Mouse (Mus musculus): Measurements from ENCODE around the gene Dennd5b.

DNA sequence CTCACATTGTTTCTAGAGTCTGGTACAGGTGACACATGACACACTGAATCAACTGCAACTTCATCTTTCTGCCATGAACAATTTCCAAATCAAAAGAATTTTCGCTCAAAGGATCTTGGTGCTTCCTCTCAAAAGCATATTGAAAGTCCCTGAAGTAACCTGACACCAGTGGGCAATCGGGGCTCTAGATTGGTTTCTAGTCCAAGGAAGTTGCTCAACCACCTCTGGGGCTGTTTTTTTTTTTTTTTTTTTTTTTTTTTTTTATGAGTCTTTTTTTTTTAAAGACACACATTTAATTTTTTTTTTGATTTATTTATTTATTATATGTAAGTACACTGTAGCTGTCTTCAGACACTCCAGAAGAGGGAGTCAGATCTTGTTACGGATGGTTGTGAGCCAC lies 121.0 kb downstream of the Dennd5b start:
- no peak for TF ChIP-seq CTCF (IDR thresholded peaks at IDR 0.05; ENCODE audit: low read depth)
- TF ChIP-seq EP300 (IDR thresholded peaks at IDR 0.05; ENCODE audit: low read depth) = no peak

Measured in liver, embryonic 14.5 days (tissue).